ENCODE assay signal across 24 mouse cellular contexts in genomic region chr3:28653043-28653442, GRCm38 (mm10). TPM values are rescaled to one million over a fixed set of nuclear protein-coding genes. Genes with fewer than 3 reads are reported as not detected.
DNase-seq lines count a peak whose midpoint lies in the region; ATAC-seq and TF ChIP-seq lines count a peak whose summit lies in the region.
"Had no signal": no experiment of that assay in that cellular context is flagged by ENCODE, and none has a peak within 500 bp of the region (broad histone marks: within the 10 kb centered on the region; RNA-seq: fewer than 3 reads in every experiment).

No protein-coding gene starts in this region.

- H3K4me3 ChIP-seq in hindbrain, embryonic 15.5 days = no peak overlapping the region
- no peak overlapping the region for H3K4me3 ChIP-seq in hindbrain, embryonic 16.5 days (ENCODE audit: low read length)
- H3K4me3 ChIP-seq in neural tube, embryonic 13.5 days = no peak overlapping the region
- no peak overlapping the region for H3K4me3 ChIP-seq in limb, embryonic 14.5 days (replicated peaks; ENCODE audit: low read length)
- H3K4me3 ChIP-seq in lung, adult 2 months (replicated peaks; ENCODE audit: extremely low read depth, low read depth, low read length) = no peak overlapping the region
- H3K4me3 ChIP-seq: embryonic facial prominence, embryonic 15.5 days; erythroblast, embryonic 14.5 days; forebrain, embryonic 10.5 days; gastrocnemius, adult 2 months; heart, embryonic 13.5 days; hindbrain, embryonic 12.5 days had no signal

- TF ChIP-seq CTCF in lung, adult 2 months (IDR thresholded peaks at IDR 0.05; ENCODE audit: insufficient read depth, low read length) = no peak

- no peak for DNase-seq in neural tube, embryonic 10.5 days (ENCODE audit: extremely low spot score, low spot score)
- DNase-seq in limb, embryonic 14.5 days (ENCODE audit: low spot score) = peak; percentile 9
- DNase-seq in lung, adult 2 months = no peak
- no peak for DNase-seq in cerebellum, adult 11-12 months
- DNase-seq: adrenal gland, adult 8-10 months; adrenal gland, postnatal 36 days; cerebellum, adult 8-10 months; cerebellum, postnatal 14 days; embryo, embryonic 11 days; gastrocnemius, adult 2 months; gastrocnemius, postnatal 25 days; heart, adult 11 months; heart, postnatal 36 days had no signal

- H3K9ac ChIP-seq in hindbrain, embryonic 15.5 days = no peak overlapping the region
- H3K9ac ChIP-seq in hindbrain, embryonic 16.5 days (ENCODE audit: low read depth, low read length) = no peak overlapping the region
- no peak overlapping the region for H3K9ac ChIP-seq in neural tube, embryonic 13.5 days
- H3K9ac ChIP-seq in limb, embryonic 14.5 days (ENCODE audit: low read depth, low read length, severe bottlenecking) = no peak overlapping the region
- H3K9ac ChIP-seq: embryonic facial prominence, embryonic 15.5 days; heart, embryonic 13.5 days; hindbrain, embryonic 12.5 days had no signal

- ATAC-seq in hindbrain, embryonic 15.5 days (ENCODE audit: low FRiP score, low read depth) = 0 out of 2 replicates have a peak, but pooled peaks have one; percentile 34
- no peak for ATAC-seq in hindbrain, embryonic 16.5 days
- peak; percentile 72 for ATAC-seq in neural tube, embryonic 13.5 days (ENCODE audit: low read depth)
- no peak; the same call in 1 of the 2 replicates for ATAC-seq in limb, embryonic 14.5 days (ENCODE audit: low FRiP score, low read depth)
- ATAC-seq: forebrain, embryonic 14.5 days had no signal

- H3K36me3 ChIP-seq in hindbrain, embryonic 15.5 days = peaks cover 79% of the 10 kb centered on the region
- H3K36me3 ChIP-seq in hindbrain, embryonic 16.5 days (ENCODE audit: control insufficient read depth, insufficient read depth, low read length) = peaks cover 42% of the 10 kb centered on the region
- H3K36me3 ChIP-seq in neural tube, embryonic 13.5 days = peaks cover 81% of the 10 kb centered on the region
- no peaks in the 10 kb centered on the region for H3K36me3 ChIP-seq in limb, embryonic 14.5 days (ENCODE audit: control insufficient read depth, insufficient read depth, low read length)
- H3K36me3 ChIP-seq: forebrain, embryonic 10.5 days had no signal

- H3K27ac ChIP-seq in hindbrain, embryonic 15.5 days (replicated peaks) = no peak overlapping the region
- H3K27ac ChIP-seq in hindbrain, embryonic 16.5 days (ENCODE audit: low read depth, low read length) = no peak overlapping the region
- H3K27ac ChIP-seq in neural tube, embryonic 13.5 days (replicated peaks) = peak overlapping the region; percentile 43
- no peak overlapping the region for H3K27ac ChIP-seq in limb, embryonic 14.5 days (replicated peaks; ENCODE audit: low read depth, low read length)
- H3K27ac ChIP-seq: embryonic facial prominence, embryonic 15.5 days; forebrain, embryonic 10.5 days; gastrocnemius, adult 2 months; heart, embryonic 13.5 days; hindbrain, embryonic 12.5 days had no signal

- WGBS in hindbrain, embryonic 15.5 days = 65% methylated on average over 3 of the region's 3 CpGs
- WGBS in hindbrain, embryonic 16.5 days = 67% methylated on average over 3 of the region's 3 CpGs
- WGBS in neural tube, embryonic 13.5 days = 47% methylated on average over 3 of the region's 3 CpGs
- 64% methylated on average over 3 of the region's 3 CpGs for WGBS in limb, embryonic 14.5 days
- WGBS in lung, adult 2 months = 90% methylated on average over 3 of the region's 3 CpGs

- H3K4me2 ChIP-seq in hindbrain, embryonic 15.5 days = no peak overlapping the region
- no peak overlapping the region for H3K4me2 ChIP-seq in hindbrain, embryonic 16.5 days (ENCODE audit: low read length)
- no peak overlapping the region for H3K4me2 ChIP-seq in neural tube, embryonic 13.5 days
- H3K4me2 ChIP-seq in limb, embryonic 14.5 days (replicated peaks; ENCODE audit: low read depth, low read length, severe bottlenecking) = no peak overlapping the region
- H3K4me2 ChIP-seq: embryonic facial prominence, embryonic 15.5 days; heart, embryonic 13.5 days; hindbrain, embryonic 12.5 days had no signal

- no peaks in the 10 kb centered on the region for H3K4me1 ChIP-seq in hindbrain, embryonic 15.5 days (replicated peaks)
- no peaks in the 10 kb centered on the region for H3K4me1 ChIP-seq in hindbrain, embryonic 16.5 days (ENCODE audit: control insufficient read depth, insufficient read depth, low read depth, low read length)
- peaks cover 8% of the 10 kb centered on the region; the same call in 1 of the 2 replicates for H3K4me1 ChIP-seq in neural tube, embryonic 13.5 days (replicated peaks)
- no peaks in the 10 kb centered on the region for H3K4me1 ChIP-seq in limb, embryonic 14.5 days (ENCODE audit: control insufficient read depth, insufficient read depth, low read length)
- H3K4me1 ChIP-seq in lung, adult 2 months (ENCODE audit: control insufficient read depth, insufficient read depth, low read length) = no peaks in the 10 kb centered on the region
- H3K4me1 ChIP-seq: embryonic facial prominence, embryonic 15.5 days; heart, embryonic 13.5 days; hindbrain, embryonic 12.5 days had no signal

- no peaks in the 10 kb centered on the region for H3K9me3 ChIP-seq in hindbrain, embryonic 15.5 days
- no peaks in the 10 kb centered on the region for H3K9me3 ChIP-seq in hindbrain, embryonic 16.5 days (ENCODE audit: control insufficient read depth, low read length)
- H3K9me3 ChIP-seq in neural tube, embryonic 13.5 days = no peaks in the 10 kb centered on the region
- H3K9me3 ChIP-seq in limb, embryonic 14.5 days (ENCODE audit: control insufficient read depth, low read length) = no peaks in the 10 kb centered on the region
- H3K9me3 ChIP-seq: embryonic facial prominence, embryonic 15.5 days; forebrain, embryonic 10.5 days; heart, embryonic 13.5 days; hindbrain, embryonic 12.5 days had no signal

- no peaks in the 10 kb centered on the region for H3K27me3 ChIP-seq in hindbrain, embryonic 15.5 days
- no peaks in the 10 kb centered on the region for H3K27me3 ChIP-seq in hindbrain, embryonic 16.5 days (replicated peaks; ENCODE audit: control insufficient read depth, insufficient read depth, low read length)
- H3K27me3 ChIP-seq in neural tube, embryonic 13.5 days = no peaks in the 10 kb centered on the region
- H3K27me3 ChIP-seq in limb, embryonic 14.5 days (ENCODE audit: control insufficient read depth, insufficient read depth, low read length) = no peaks in the 10 kb centered on the region
- H3K27me3 ChIP-seq: embryonic facial prominence, embryonic 15.5 days; heart, embryonic 13.5 days; hindbrain, embryonic 12.5 days had no signal

- TF ChIP-seq POLR2A in limb, embryonic 14.5 days (IDR thresholded peaks at IDR 0.05; ENCODE audit: borderline replicate concordance, extremely low read depth, insufficient read depth, insufficient read length) = no peak
- TF ChIP-seq POLR2A in lung, adult 2 months (IDR thresholded peaks at IDR 0.05; ENCODE audit: borderline replicate concordance, extremely low read depth, low read depth, low read length) = no peak

RNA-seq across cellular contexts. Expression of gene Slc2a2, which starts 44.7 kb away (rescaled TPM):
- polyA plus RNA-seq in hindbrain, embryonic 15.5 days (2015; fragmentation: Nextera tagmentation; extraction: Ambion mirVana) = 0.08 TPM in 1 of 2 replicates, not detected in the other
- polyA plus RNA-seq in hindbrain, embryonic 16.5 days (2015; fragmentation: Nextera tagmentation; extraction: Ambion mirVana) = 0.08 TPM in 1 of 2 replicates, not detected in the other
- 0.15 TPM in 1 of 2 replicates, not detected in the other for polyA plus RNA-seq in neural tube, embryonic 13.5 days (2015; fragmentation: Nextera tagmentation; extraction: Ambion mirVana)
- 0.06 and 0.08 TPM in 2 replicates for polyA plus RNA-seq in limb, embryonic 14.5 days (2012; rRNA removed)
- not detected in 2 replicates for polyA plus RNA-seq in limb, embryonic 14.5 days (2014; fragmentation: Nextera tagmentation; extraction: Ambion mirVana)
- 0.09 TPM in 1 of 2 replicates, not detected in the other for polyA plus RNA-seq in lung, adult 2 months (2012; rRNA removed)
- polyA plus RNA-seq: C2C12; embryonic facial prominence, embryonic 11.5 days; forebrain, embryonic 14.5 days had no signal

Comparison
In these comparisons a context has a peak if more than half of its experiments do, and no peak if none do; other contexts are left out.
1. ATAC-seq: peak in hindbrain, embryonic 15.5 days (single experiment) and neural tube, embryonic 13.5 days (single experiment); none in hindbrain, embryonic 16.5 days (single experiment) and limb, embryonic 14.5 days (single experiment).